Comparison of ENCODE assay signal across 17 mouse cellular contexts in genomic region chr11:31992535-31992934, GRCm38 (mm10). TPM values are rescaled to one million over a fixed set of nuclear protein-coding genes. Genes with fewer than 3 reads are reported as not detected.
"Had no signal": no experiment of that assay in that cellular context is flagged by ENCODE, and none has a peak within 500 bp of the region (broad histone marks: within the 10 kb centered on the region; RNA-seq: fewer than 3 reads in every experiment).

No protein-coding gene starts in this region.

- DNase-seq: kidney, adult 2 months; kidney, postnatal 10 days; kidney, postnatal 36 days; layer of hippocampus, postnatal 36 days; liver, embryonic 13.5 days; lung, adult 2 months; lung, postnatal 14 days; right cerebral cortex, adult 18-20 months; right cerebral cortex, postnatal 14 days; right cerebral cortex, postnatal 4 days; spleen, adult 18-20 months; thymus, adult 18-20 months had no signal

- ATAC-seq: midbrain, embryonic 15.5 days had no signal

RNA-seq across cellular contexts. Expression of gene Nsg2, which starts 7.7 kb away (rescaled TPM):
- polyA plus RNA-seq: macrophage had no signal

RNA-seq across cellular contexts. Expression of gene 4930524B15Rik, which starts 27.1 kb away (rescaled TPM):
- polyA plus RNA-seq: kidney, adult 2 months; liver, adult 2 months; liver, embryonic 13.5 days; liver, embryonic 16.5 days; lung, embryonic 16.5 days; macrophage had no signal
